Mouse (Mus musculus) midbrain, embryonic 16.5 days (tissue): ENCODE measurements around the gene Mogs. TPM values are rescaled to one million over a fixed set of nuclear protein-coding genes. Genes with fewer than 3 reads are reported as not detected.
A peak's percentile ranks its signal among the peaks of the same experiment; 100 is the strongest.
"Not testable (repeated sequence)": the region's sequence is repeated elsewhere in the genome, so short reads cannot be mapped to it uniquely, and the experiment has no call there.

Experiments used
- ATAC-seq: fragments of 200-750 bp; cut with Nextera tagmentation; 2 replicates; pipeline ENCODE4 v1.8.0; 2017; ENCODE audit warnings: moderate TSS enrichment
- H3K27ac ChIP-seq: fragments of 300-500 bp; sonication (generic); 2 replicates; pipeline ENCODE4 v1.5.1; 2014; ENCODE audit warnings: mild to moderate bottlenecking, low read length, mixed read lengths
- H3K27me3 ChIP-seq: fragments of 300-500 bp; sonication (generic); 2 replicates; pipeline ENCODE4 v1.6.1; 2014; ENCODE audit warnings: low read depth, low read length, mixed read lengths; ENCODE audit not compliant: control insufficient read depth, insufficient read depth
- H3K36me3 ChIP-seq: fragments of 300-500 bp; sonication (generic); 2 replicates; pipeline ENCODE4 v1.6.1; 2014; ENCODE audit warnings: mild to moderate bottlenecking, low read length, moderate library complexity, mixed read lengths; ENCODE audit not compliant: control insufficient read depth, insufficient read depth
- H3K4me1 ChIP-seq: fragments of 300-500 bp; sonication (generic); 2 replicates; pipeline ENCODE4 v1.6.1; 2014; ENCODE audit warnings: mild to moderate bottlenecking, low read length, mixed read lengths; ENCODE audit not compliant: control insufficient read depth, insufficient read depth
- H3K4me2 ChIP-seq: fragments of 300-500 bp; sonication (generic); 2 replicates; pipeline ENCODE4 v1.6.1; 2014; ENCODE audit warnings: mild to moderate bottlenecking, low read length, mixed read lengths
- H3K4me3 ChIP-seq: fragments of 300-500 bp; sonication (generic); 2 replicates; pipeline ENCODE4 v1.5.1; 2014; ENCODE audit warnings: low read depth, mild to moderate bottlenecking, low read length, moderate library complexity, mixed read lengths
- H3K9ac ChIP-seq: fragments of 300-500 bp; sonication (generic); 2 replicates; pipeline ENCODE4 v1.6.1; 2014; ENCODE audit warnings: low read depth, low read length, mixed read lengths
- H3K9me3 ChIP-seq: fragments of 300-500 bp; sonication (generic); replicated peaks from 2 replicates; pipeline ENCODE4 v1.6.1; 2014; ENCODE audit warnings: mild to moderate bottlenecking, low read length, mixed read lengths; ENCODE audit not compliant: control insufficient read depth, poor library complexity, severe bottlenecking
- WGBS: fragments of 180-500 bp; shearing (Covaris S2); extraction: QIAGEN DNeasy Blood & Tissue Kit; methylation state at CpG from one replicate; pipeline ENCODE4 v1.1.7; 2014; 5-methylcytosine and 5-hydroxymethylcytosine counted together
- polyA plus RNA-seq: library from polyadenylated mRNA; unstranded; fragments of >200 nt; fragmentation: Nextera tagmentation; extraction: Ambion mirVana; gene quantifications from 2 replicates; pipeline ENCODE4 v1.2.1, GENCODE M21; 2015

The Mogs gene
- polyA plus RNA-seq, 1 experiment from 2014 or later: 21.6 TPM

GRCm38 (mm10) chr6:83151721-83152120, 36.4 kb downstream of the Mogs start:
- no peaks in the 10 kb centered on the region; the same call in 1 of the 2 replicates for H3K36me3 ChIP-seq
- H3K27ac ChIP-seq: no peak overlapping the region
- no peaks in the 10 kb centered on the region for H3K27me3 ChIP-seq
- peaks cover 10% of the 10 kb centered on the region for H3K4me1 ChIP-seq
- no peak overlapping the region for H3K4me2 ChIP-seq
- no peak for ATAC-seq
- no peaks in the 10 kb centered on the region for H3K9me3 ChIP-seq
- 30% methylated on average over 8 of the region's 8 CpGs for WGBS
- no peak overlapping the region for H3K4me3 ChIP-seq
- 0 out of 2 replicates have a peak overlapping the region, but pooled peaks have one; percentile 16 for H3K9ac ChIP-seq

GRCm38 (mm10) chr6:83153038-83153437, 37.7 kb downstream of the Mogs start:
- peaks cover 10% of the 10 kb centered on the region for H3K4me1 ChIP-seq
- no peak overlapping the region for H3K4me3 ChIP-seq
- ATAC-seq: no peak
- WGBS: 88% methylated on average over 12 of the region's 12 CpGs
- no peak overlapping the region for H3K27ac ChIP-seq
- no peak overlapping the region for H3K9ac ChIP-seq
- H3K36me3 ChIP-seq: no peaks in the 10 kb centered on the region; the same call in 1 of the 2 replicates
- no peaks in the 10 kb centered on the region for H3K9me3 ChIP-seq
- no peaks in the 10 kb centered on the region for H3K27me3 ChIP-seq
- H3K4me2 ChIP-seq: no peak overlapping the region

GRCm38 (mm10) chr6:83153485-83153884, 38.2 kb downstream of the Mogs start:
- ATAC-seq: no peak
- Histone ChIP-seq H3K9me3 (no peaks in the 10 kb centered on the region), H3K27ac (no peak overlapping the region), H3K4me2 (no peak overlapping the region), H3K4me3 (no peak overlapping the region), H3K27me3 (no peaks in the 10 kb centered on the region), H3K4me1 (peaks cover 10% of the 10 kb centered on the region), H3K36me3 (no peaks in the 10 kb centered on the region; the same call in 1 of the 2 replicates), H3K9ac (no peak overlapping the region)
- 77% methylated on average over 5 of the region's 5 CpGs for WGBS

- peak; percentile 47 for ATAC-seq
- Histone ChIP-seq H3K4me2 (peak overlapping the region; percentile 87), H3K4me3 (peak overlapping the region; percentile 48), H3K9ac (peak overlapping the region; percentile 74), H3K27ac (peak overlapping the region; percentile 55; the same call in 1 of the 2 replicates), H3K4me1 (peaks cover 10% of the 10 kb centered on the region), H3K27me3 (peaks cover 7% of the 10 kb centered on the region), H3K9me3 (no peaks in the 10 kb centered on the region), H3K36me3 (no peaks in the 10 kb centered on the region; the same call in 1 of the 2 replicates)
- WGBS: 7% methylated on average over 23 of the region's 23 CpGs
These were observed 40.4 kb downstream of the Mogs start for GRCm38 (mm10) chr6:83155552-83156238.

GRCm38 (mm10) chr6:83156259-83156684, 41.0 kb downstream of the Mogs start, which contains the start of the genes Wdr54 and 1700003E16Rik:
Gene Wdr54, minus strand, starts transcription at chr6:83156397.
Gene 1700003E16Rik, plus strand, starts transcription at chr6:83156404.
- peak within 1 kb of the TSS; percentile 55; the same call in 1 of the 2 replicates for H3K27ac ChIP-seq
- under 1% methylated on average over 32 of the region's 32 CpGs for WGBS
- ATAC-seq: peak; percentile 95

GRCm38 (mm10) chr6:83159456-83159855, 44.2 kb downstream of the Mogs start:
- not testable (repeated sequence) for H3K4me3 ChIP-seq, H3K9ac ChIP-seq, H3K9me3 ChIP-seq, H3K27ac ChIP-seq, H3K36me3 ChIP-seq, ATAC-seq, H3K4me2 ChIP-seq
- Histone ChIP-seq H3K4me1 (peaks cover 21% of the 10 kb centered on the region), H3K27me3 (peaks cover 33% of the 10 kb centered on the region)
- 27% methylated on average over 3 of the region's 3 CpGs for WGBS

More at GRCm38 (mm10) chr6:83156259-83156684, 41.0 kb downstream of the Mogs start, which contains the start of the genes Wdr54 and 1700003E16Rik:
- Histone ChIP-seq H3K9me3 (no peaks in the 10 kb centered on the region), H3K4me1 (peaks cover 10% of the 10 kb centered on the region), H3K36me3 (no peaks in the 10 kb centered on the region; the same call in 1 of the 2 replicates), H3K4me2 (peak within 1 kb of the TSS; percentile 87), H3K4me3 (peak within 1 kb of the TSS; percentile 48), H3K9ac (peak within 1 kb of the TSS; percentile 74), H3K27me3 (peaks cover 13% of the 10 kb centered on the region)

GRCm38 (mm10) chr6:83161442-83161841, 46.1 kb downstream of the Mogs start:
- ATAC-seq: no peak
- H3K36me3 ChIP-seq: no peaks in the 10 kb centered on the region
- peaks cover 33% of the 10 kb centered on the region for H3K27me3 ChIP-seq
- 8% methylated on average over 19 of the region's 19 CpGs for WGBS
- no peaks in the 10 kb centered on the region for H3K9me3 ChIP-seq
- H3K4me3 ChIP-seq: no peak overlapping the region; the same call in 1 of the 2 replicates
- H3K4me2 ChIP-seq: peak overlapping the region; percentile 45
- H3K9ac ChIP-seq: no peak overlapping the region
- no peak overlapping the region for H3K27ac ChIP-seq
- H3K4me1 ChIP-seq: peaks cover 18% of the 10 kb centered on the region

GRCm38 (mm10) chr6:83161921-83162641, 46.8 kb downstream of the Mogs start:
- no peaks in the 10 kb centered on the region for H3K9me3 ChIP-seq
- no peak overlapping the region for H3K27ac ChIP-seq
- ATAC-seq: no peak
- 2% methylated on average over 49 of the region's 49 CpGs for WGBS
- peak overlapping the region; percentile 45; the same call in 1 of the 2 replicates for H3K9ac ChIP-seq
- peaks cover 23% of the 10 kb centered on the region for H3K4me1 ChIP-seq
- H3K36me3 ChIP-seq: no peaks in the 10 kb centered on the region
- peaks cover 33% of the 10 kb centered on the region for H3K27me3 ChIP-seq
- H3K4me3 ChIP-seq: peak overlapping the region; percentile 26
- peak overlapping the region; percentile 45 for H3K4me2 ChIP-seq
